Mouse (Mus musculus): ENCODE data around the gene Anks1.

- TF ChIP-seq CTCF (conservative IDR thresholded peaks at IDR 0.05; ENCODE audit: low read length): no peak
- TF ChIP-seq NANOG (IDR thresholded peaks at IDR 0.05; ENCODE audit: borderline replicate concordance, low read length): no peak
These were observed 13.1 kb downstream of the Anks1 start for GRCm38 (mm10) chr17:27922174-27922712.

Data from E14TG2a.4 (cell line).